8 mouse cellular contexts compared by ENCODE assay signal in the genomic region with DNA sequence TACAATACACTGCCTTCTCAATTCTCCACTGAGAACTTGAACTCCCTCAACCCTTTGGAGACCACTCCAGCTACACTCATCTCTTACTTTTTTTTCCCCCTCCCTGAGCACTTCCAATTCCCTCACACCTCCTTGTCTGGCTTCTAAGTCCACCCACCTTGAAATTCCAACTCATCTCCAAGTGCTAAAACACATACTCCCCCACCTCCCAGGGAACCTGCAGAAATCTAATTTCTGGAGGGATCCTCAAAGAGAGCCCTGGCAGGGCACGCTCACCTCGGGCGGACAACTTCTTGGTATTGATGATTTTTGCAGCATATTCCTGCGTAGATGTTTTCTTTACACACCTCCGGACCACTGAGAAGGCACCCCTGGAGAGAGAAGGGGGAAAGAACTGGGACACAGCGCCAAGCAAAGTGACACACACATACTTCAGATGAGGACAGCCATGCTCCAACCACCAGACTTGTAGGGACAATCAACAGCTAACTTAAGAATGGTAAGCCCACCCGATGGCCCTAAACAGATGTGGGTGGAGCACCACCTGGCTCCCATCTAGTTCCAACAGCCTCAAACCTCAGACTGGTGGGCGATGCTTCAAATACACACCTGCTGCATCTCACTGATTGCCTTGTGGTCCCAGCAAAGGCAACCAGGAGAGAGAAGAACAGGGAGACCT. TPM values are rescaled to one million over a fixed set of nuclear protein-coding genes. Genes with fewer than 3 reads are reported as not detected.
DNase-seq lines count a peak whose midpoint lies in the region; ATAC-seq and TF ChIP-seq lines count a peak whose summit lies in the region.

No protein-coding gene starts in this region.

- H3K27ac ChIP-seq in heart, embryonic 10.5 days, result peak overlapping the region; percentile 95; the same call in 1 of the 2 replicates
- no peak overlapping the region for H3K27ac ChIP-seq in thymus, adult 2 months (ENCODE audit: control insufficient read depth, insufficient read depth, low read length)
- H3K27ac ChIP-seq in limb, embryonic 13.5 days, result no peak overlapping the region; the same call in 1 of the 2 replicates
- H3K27ac ChIP-seq in stomach, postnatal 0 days (replicated peaks), result no peak overlapping the region

- H3K4me2 ChIP-seq in limb, embryonic 13.5 days (replicated peaks), result peak overlapping the region; percentile 82
- peak overlapping the region; percentile 95 for H3K4me2 ChIP-seq in stomach, postnatal 0 days (replicated peaks; ENCODE audit: low read depth)

- H3K36me3 ChIP-seq in heart, embryonic 10.5 days, result peaks cover 49% of the 10 kb centered on the region
- no peaks in the 10 kb centered on the region; the same call in 1 of the 2 replicates for H3K36me3 ChIP-seq in thymus, adult 2 months (ENCODE audit: control insufficient read depth, insufficient read depth, low read length)
- H3K36me3 ChIP-seq in limb, embryonic 13.5 days, result peaks cover 46% of the 10 kb centered on the region
- peaks cover 7% of the 10 kb centered on the region for H3K36me3 ChIP-seq in stomach, postnatal 0 days (ENCODE audit: control insufficient read depth, insufficient read depth, low read length)

- no peak for TF ChIP-seq CTCF in thymus, adult 2 months (IDR thresholded peaks at IDR 0.05; ENCODE audit: borderline replicate concordance, control insufficient read depth, extremely low read depth, insufficient read depth, low read length, poor library complexity)
- no peak for TF ChIP-seq CTCF in stomach, postnatal 0 days (IDR thresholded peaks at IDR 0.05; ENCODE audit: low read depth)

- H3K27me3 ChIP-seq in heart, embryonic 10.5 days (ENCODE audit: insufficient read depth, poor library complexity, severe bottlenecking), result no peaks in the 10 kb centered on the region
- no peaks in the 10 kb centered on the region for H3K27me3 ChIP-seq in thymus, adult 2 months (ENCODE audit: control insufficient read depth, insufficient read depth, low read length)
- no peaks in the 10 kb centered on the region for H3K27me3 ChIP-seq in limb, embryonic 13.5 days
- H3K27me3 ChIP-seq in stomach, postnatal 0 days (ENCODE audit: control insufficient read depth, insufficient read depth, low read length), result no peaks in the 10 kb centered on the region

- H3K9ac ChIP-seq in limb, embryonic 13.5 days, result peak overlapping the region; percentile 87
- peak overlapping the region; percentile 83; the same call in 1 of the 2 replicates for H3K9ac ChIP-seq in stomach, postnatal 0 days (ENCODE audit: low read length)

- 67% methylated on average over 8 of the region's 8 CpGs for WGBS in heart, embryonic 10.5 days
- 58% methylated on average over 8 of the region's 8 CpGs for WGBS in thymus, adult 2 months
- WGBS in limb, embryonic 13.5 days, result 64% methylated on average over 8 of the region's 8 CpGs
- WGBS in stomach, postnatal 0 days, result 70% methylated on average over 8 of the region's 8 CpGs

- no peak for DNase-seq in heart, embryonic 10.5 days (ENCODE audit: low spot score)
- DNase-seq in heart, adult 11 months, result no peak
- peak; percentile 45 for DNase-seq in thymus, postnatal 14 days
- DNase-seq in thymus, adult 2 months, result no peak
- DNase-seq in stomach, postnatal 0 days (ENCODE audit: low spot score), result no peak
- no peak for DNase-seq in gastrocnemius, adult 18-20 months (ENCODE audit: low spot score)
- no peak for DNase-seq in embryo, embryonic 9.5 days (ENCODE audit: extremely low spot score)

- TF ChIP-seq POLR2A in thymus, adult 2 months (IDR thresholded peaks at IDR 0.05; ENCODE audit: control insufficient read depth, extremely low read depth, insufficient read depth, low read length, poor library complexity), result no peak

- no peak for ATAC-seq in limb, embryonic 13.5 days (ENCODE audit: low FRiP score, low read depth)
- ATAC-seq in stomach, postnatal 0 days (ENCODE audit: low FRiP score, low TSS enrichment), result no peak

- H3K4me3 ChIP-seq in heart, embryonic 10.5 days, result peak overlapping the region; percentile 94
- H3K4me3 ChIP-seq in thymus, adult 2 months (ENCODE audit: control insufficient read depth, insufficient read depth, low read length), result no peak overlapping the region; the same call in 1 of the 2 replicates
- peak overlapping the region; percentile 87 for H3K4me3 ChIP-seq in limb, embryonic 13.5 days
- peak overlapping the region; percentile 80 for H3K4me3 ChIP-seq in stomach, postnatal 0 days (ENCODE audit: low read depth, low read length)

- no peak for TF ChIP-seq EP300 in stomach, postnatal 0 days (optimal IDR thresholded peaks at IDR 0.05)

- peaks cover 62% of the 10 kb centered on the region for H3K4me1 ChIP-seq in heart, embryonic 10.5 days
- H3K4me1 ChIP-seq in thymus, adult 2 months (replicated peaks; ENCODE audit: control insufficient read depth, insufficient read depth, low read length), result peaks cover 40% of the 10 kb centered on the region
- peaks cover 50% of the 10 kb centered on the region for H3K4me1 ChIP-seq in limb, embryonic 13.5 days
- H3K4me1 ChIP-seq in stomach, postnatal 0 days (replicated peaks; ENCODE audit: control insufficient read depth, insufficient read depth), result no peaks in the 10 kb centered on the region

- no peaks in the 10 kb centered on the region for H3K9me3 ChIP-seq in heart, embryonic 10.5 days
- no peaks in the 10 kb centered on the region for H3K9me3 ChIP-seq in limb, embryonic 13.5 days
- H3K9me3 ChIP-seq in stomach, postnatal 0 days (ENCODE audit: control insufficient read depth, low read length), result no peaks in the 10 kb centered on the region

RNA-seq across cellular contexts. Expression of gene Camk2g, which starts 1.5 kb away (rescaled TPM):
- polyA plus RNA-seq in heart, embryonic 10.5 days (2016; fragmentation: Nextera tagmentation; extraction: Ambion mirVana), result 60.6 and 65.3 TPM in 2 replicates
- 36.4 and 42.3 TPM in 2 replicates for polyA plus RNA-seq in thymus, adult 2 months (2012; rRNA removed)
- 63.5 and 74.6 TPM in 2 replicates for polyA plus RNA-seq in limb, embryonic 13.5 days (2015; fragmentation: Nextera tagmentation; extraction: Ambion mirVana)
- 35.0 and 38.6 TPM in 2 replicates for polyA plus RNA-seq in stomach, postnatal 0 days (2015; fragmentation: Nextera tagmentation; extraction: Ambion mirVana)
- 100 to 1,000 TPM; 168 to 192 TPM for total RNA-seq in gastrocnemius, adult 18-20 months (2021)

RNA-seq across cellular contexts. Expression of gene Plau, which starts 44.1 kb away (rescaled TPM):
- 0.23 and 0.30 TPM in 2 replicates for polyA plus RNA-seq in heart, embryonic 10.5 days (2016; fragmentation: Nextera tagmentation; extraction: Ambion mirVana)
- polyA plus RNA-seq in thymus, adult 2 months (2012; rRNA removed), result 5.6 and 6.4 TPM in 2 replicates
- 2.9 and 3.0 TPM in 2 replicates for polyA plus RNA-seq in limb, embryonic 13.5 days (2015; fragmentation: Nextera tagmentation; extraction: Ambion mirVana)
- polyA plus RNA-seq in stomach, postnatal 0 days (2015; fragmentation: Nextera tagmentation; extraction: Ambion mirVana), result 2.1 and 3.1 TPM in 2 replicates
- 10 to 100 TPM; 13.6 to 29.2 TPM for total RNA-seq in gastrocnemius, adult 18-20 months (2021)

RNA-seq across cellular contexts. Expression of gene Ndst2, which starts 58.0 kb away (rescaled TPM):
- 17.5 and 19.7 TPM in 2 replicates for polyA plus RNA-seq in heart, embryonic 10.5 days (2016; fragmentation: Nextera tagmentation; extraction: Ambion mirVana)
- 42.2 and 46.2 TPM in 2 replicates for polyA plus RNA-seq in thymus, adult 2 months (2012; rRNA removed)
- 27.9 and 30.5 TPM in 2 replicates for polyA plus RNA-seq in limb, embryonic 13.5 days (2015; fragmentation: Nextera tagmentation; extraction: Ambion mirVana)
- 9.6 and 12.0 TPM in 2 replicates for polyA plus RNA-seq in stomach, postnatal 0 days (2015; fragmentation: Nextera tagmentation; extraction: Ambion mirVana)
- 1 to 10 TPM; 5.4 to 7.2 TPM for total RNA-seq in gastrocnemius, adult 18-20 months (2021)
